Mouse (Mus musculus) layer of hippocampus, adult 2 months (tissue): Measurements from ENCODE around the gene Zyx. TPM values are rescaled to one million over a fixed set of nuclear protein-coding genes. Genes with fewer than 3 reads are reported as not detected.

ENCODE experiments used
- DNase-seq, 2 experiments: peaks; one replicate each; pipeline ENCODE4 v3.0.0; 2022; ENCODE audit warnings: low spot score in 2 of 2
- H3K27ac ChIP-seq: fragments of 200-600 bp; 2 replicates; pipeline ENCODE4 v1.8.1; 2022
- H3K4me3 ChIP-seq: fragments of 200-600 bp; 2 replicates; pipeline ENCODE4 v1.8.1; 2022; ENCODE audit warnings: mild to moderate bottlenecking
- CTCF ChIP-seq: fragments of 200-600 bp; conservative IDR thresholded peaks from 2 replicates; pipeline ENCODE4 v1.8.1; 2022; ENCODE audit warnings: antibody characterized with exemption, mild to moderate bottlenecking, moderate library complexity
- total RNA-seq, 2 experiments: library from RNA; stranded (reverse); gene quantifications; 2 replicates each; pipeline ENCODE4 v1.2.3; 2021

Zyx gene
- total RNA-seq, 2 experiments from 2014 or later: 44.3 to 44.5 TPM

GRCm38 (mm10) chr6:42339189-42339588 is 10.2 kb upstream of the Zyx start:
- H3K4me3 ChIP-seq: no peak overlapping the region
- TF ChIP-seq CTCF: no peak
- no peak overlapping the region for H3K27ac ChIP-seq
- DNase-seq: no peak

- TF ChIP-seq CTCF: no peak
- H3K4me3 ChIP-seq: no peak overlapping the region
- no peak overlapping the region for H3K27ac ChIP-seq
- no peak for DNase-seq
Measured at GRCm38 (mm10) chr6:42339981-42340380, 9.4 kb upstream of the Zyx start.

DNA sequence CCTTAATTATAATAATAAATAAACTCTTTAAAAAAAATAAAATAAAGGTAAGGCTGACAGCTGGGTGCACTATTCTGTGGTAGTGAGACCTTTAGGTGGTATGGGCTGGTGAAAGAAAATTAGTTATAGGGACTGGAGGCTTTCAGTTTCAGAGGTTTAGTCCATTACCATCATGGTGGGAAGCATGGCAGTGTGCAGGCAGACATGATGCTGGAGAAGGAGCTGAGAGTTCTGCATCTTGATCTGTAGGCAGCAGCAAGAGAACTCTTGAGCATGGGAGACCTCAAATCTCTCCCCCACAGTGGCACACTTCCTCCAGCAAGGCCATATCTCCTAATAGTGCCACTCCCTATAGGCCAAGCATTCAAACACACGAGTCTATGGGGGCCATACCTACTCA is 7.3 kb upstream of the Zyx start:
- Histone ChIP-seq H3K27ac (peak overlapping the region; percentile 84), H3K4me3 (no peak overlapping the region)
- no peak for TF ChIP-seq CTCF
- DNase-seq: no peak

DNA sequence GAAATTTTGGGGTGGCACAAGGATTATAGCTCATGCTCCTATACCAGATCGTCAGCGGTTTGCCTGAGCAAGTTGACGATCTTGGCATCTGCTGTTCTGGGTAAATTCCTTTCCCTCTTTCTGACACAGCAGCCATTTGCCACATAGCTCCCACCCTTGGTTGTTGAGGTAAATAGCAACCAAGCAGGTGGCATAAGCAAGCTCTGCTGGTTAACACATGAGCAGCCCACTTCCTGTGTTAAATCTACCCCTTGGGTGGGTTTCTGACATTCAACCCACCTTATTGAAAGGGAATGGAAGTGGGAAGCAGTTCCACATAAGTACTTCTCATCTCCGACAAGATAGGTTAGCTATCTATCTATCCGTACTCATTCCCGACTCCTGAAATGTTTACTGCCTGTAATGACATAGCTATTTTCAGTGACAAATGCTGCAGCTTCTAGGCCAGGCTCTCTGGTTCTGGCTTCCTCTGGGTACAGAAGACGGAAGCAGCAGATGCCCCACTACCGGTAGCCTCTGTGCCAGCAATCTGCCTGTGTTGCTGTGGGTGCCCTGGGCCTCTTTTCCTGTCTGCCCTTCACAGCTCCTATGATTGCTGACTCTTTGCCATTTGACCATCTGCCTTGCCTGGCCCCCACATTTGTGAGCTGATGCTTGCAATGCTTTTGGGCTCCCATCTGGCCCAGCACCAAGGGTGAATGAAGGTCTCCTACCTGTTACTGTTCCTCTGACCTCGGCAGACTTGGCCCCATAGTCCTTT is 5.9 kb upstream of the Zyx start:
- Histone ChIP-seq H3K4me3 (no peak overlapping the region), H3K27ac (peak overlapping the region; percentile 84)
- peak in 1 of 2 experiments; percentile 44 for DNase-seq
- TF ChIP-seq CTCF: no peak

DNA sequence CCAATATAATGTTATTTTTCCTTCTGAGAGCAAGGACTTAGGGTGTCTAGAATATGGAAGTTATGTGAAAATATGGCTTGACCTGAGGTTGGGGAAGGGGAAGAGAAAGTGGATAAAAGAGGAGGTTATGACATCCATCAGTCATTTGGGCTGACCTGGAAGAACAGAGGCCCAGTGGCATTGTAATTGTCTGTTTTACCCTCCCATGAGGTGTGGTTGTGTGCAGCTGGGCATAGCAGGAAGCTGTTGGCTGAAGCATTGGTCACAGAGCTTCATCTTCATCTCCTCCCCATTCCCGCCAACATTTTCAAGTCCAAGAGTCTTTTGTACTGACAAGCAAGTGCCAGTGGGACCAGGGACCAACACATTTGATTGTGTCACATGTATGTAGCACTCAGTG is 5.2 kb upstream of the Zyx start:
- no peak for DNase-seq
- TF ChIP-seq CTCF: no peak
- Histone ChIP-seq H3K4me3 (no peak overlapping the region), H3K27ac (peak overlapping the region; percentile 84; the same call in 1 of the 2 replicates)

GRCm38 (mm10) chr6:42348281-42349005 is 987 bp upstream of the Zyx start:
- peak overlapping the region; percentile 98; the same call in 1 of the 2 replicates for H3K27ac ChIP-seq

GRCm38 (mm10) chr6:42349006-42349425 is 414 bp upstream of the Zyx start:
- H3K4me3 ChIP-seq: peak overlapping the region; percentile 95
- peak; percentile 82 for TF ChIP-seq CTCF
- DNase-seq: peak; percentile 61
- H3K27ac ChIP-seq: peak overlapping the region; percentile 98

More at GRCm38 (mm10) chr6:42348281-42349005, 987 bp upstream of the Zyx start:
- no peak for DNase-seq
- TF ChIP-seq CTCF: no peak
- H3K4me3 ChIP-seq: peak overlapping the region; percentile 95; the same call in 1 of the 2 replicates

DNA sequence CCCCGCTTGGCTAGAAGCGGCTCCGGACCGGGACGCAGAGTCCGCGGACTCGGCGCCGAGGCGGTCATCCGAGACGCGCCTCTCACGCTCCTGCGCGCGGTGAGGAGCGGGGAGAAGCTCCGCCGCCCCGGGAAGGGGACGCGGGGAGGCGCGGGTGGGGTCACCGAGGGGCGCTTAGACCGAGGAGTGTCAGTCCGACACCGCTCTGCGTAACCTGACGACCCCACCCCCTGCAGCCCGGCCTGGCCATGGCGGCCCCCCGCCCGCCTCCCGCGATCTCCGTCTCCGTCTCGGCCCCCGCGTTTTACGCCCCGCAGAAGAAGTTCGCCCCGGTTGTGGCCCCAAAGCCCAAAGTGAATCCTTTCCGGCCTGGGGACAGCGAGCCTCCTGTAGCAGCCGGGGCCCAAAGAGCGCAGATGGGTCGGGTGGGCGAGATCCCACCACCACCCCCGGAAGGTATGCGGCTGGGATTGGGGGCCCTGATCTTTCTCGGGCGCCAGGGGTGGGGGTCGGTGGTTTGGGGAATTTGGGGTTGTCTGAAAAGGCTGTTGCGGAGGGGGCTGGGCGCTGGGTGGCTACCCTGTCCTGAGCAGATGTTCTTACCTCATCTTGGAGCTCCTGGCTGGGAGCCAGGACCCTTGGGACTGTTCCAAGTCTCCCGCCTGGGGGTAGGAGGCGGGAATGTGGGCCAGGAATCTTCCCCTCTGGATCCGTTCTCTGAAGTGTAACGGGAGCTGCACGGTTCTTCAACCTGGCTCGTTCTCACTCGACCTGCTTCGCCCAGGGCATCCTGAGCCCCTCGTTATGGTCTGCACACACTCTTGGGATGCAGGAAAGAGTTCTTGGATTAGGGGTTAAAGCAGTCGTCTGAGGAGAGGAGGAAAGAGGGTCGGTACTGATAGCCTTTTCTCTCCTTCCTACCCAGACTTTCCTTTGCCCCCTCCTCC is 864 bp downstream of the Zyx start:
- peak; percentile 38 to 70 for DNase-seq
- Histone ChIP-seq H3K27ac (peak overlapping the region; percentile 98), H3K4me3 (peak overlapping the region; percentile 95)
- TF ChIP-seq CTCF: no peak

DNA sequence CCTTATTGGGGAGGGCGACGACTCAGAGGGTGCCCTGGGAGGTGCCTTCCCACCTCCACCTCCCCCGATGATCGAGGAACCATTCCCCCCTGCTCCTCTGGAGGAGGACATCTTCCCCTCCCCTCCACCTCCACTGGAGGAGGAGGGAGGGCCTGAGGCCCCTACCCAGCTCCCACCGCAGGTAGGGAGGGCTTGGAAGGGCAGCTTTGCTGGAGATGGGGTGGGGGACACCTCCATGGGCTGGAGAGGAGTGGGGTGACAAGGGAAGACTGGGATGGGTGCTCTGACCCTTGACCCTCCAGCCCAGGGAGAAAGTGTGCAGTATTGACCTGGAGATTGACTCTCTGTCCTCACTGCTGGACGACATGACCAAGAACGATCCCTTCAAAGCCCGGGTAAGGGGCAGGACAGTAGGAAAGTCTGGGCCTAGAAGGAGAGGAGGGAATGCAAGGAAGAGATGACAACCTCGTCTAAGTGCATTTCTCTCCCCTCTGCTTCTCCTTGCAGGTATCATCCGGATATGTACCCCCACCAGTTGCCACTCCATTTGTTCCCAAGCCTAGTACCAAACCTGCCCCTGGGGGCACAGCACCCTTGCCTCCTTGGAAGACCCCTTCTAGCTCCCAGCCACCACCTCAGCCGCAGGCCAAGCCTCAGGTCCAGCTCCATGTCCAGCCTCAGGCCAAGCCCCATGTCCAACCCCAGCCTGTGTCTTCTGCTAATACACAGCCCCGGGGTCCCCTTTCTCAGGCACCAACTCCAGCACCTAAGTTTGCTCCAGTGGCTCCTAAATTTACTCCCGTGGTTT is 1.7 kb downstream of the Zyx start:
- Histone ChIP-seq H3K4me3 (peak overlapping the region; percentile 95), H3K27ac (peak overlapping the region; percentile 98)
- TF ChIP-seq CTCF: no peak
- DNase-seq: no peak

GRCm38 (mm10) chr6:42351776-42352485 is 2.5 kb downstream of the Zyx start:
- H3K27ac ChIP-seq: no peak overlapping the region
- no peak for DNase-seq
- no peak overlapping the region for H3K4me3 ChIP-seq
- no peak for TF ChIP-seq CTCF

DNA sequence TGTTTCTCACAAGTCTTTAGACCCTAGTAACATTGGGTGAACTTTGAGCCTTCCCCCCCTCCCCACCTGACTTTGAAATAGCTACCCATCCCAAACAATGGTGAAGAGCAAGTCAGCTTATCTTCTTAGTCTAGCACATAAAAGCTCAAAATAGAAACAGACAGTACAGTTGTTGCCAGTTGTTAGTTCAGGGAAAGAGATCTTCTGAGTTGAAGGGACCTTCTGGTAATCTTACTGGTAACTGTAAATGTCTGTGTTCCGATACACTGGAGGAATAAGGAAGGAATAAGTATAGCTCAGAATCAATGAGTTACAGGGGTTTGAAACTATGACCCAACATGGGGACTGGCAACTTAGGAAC is 3.0 kb downstream of the Zyx start:
- no peak overlapping the region for H3K27ac ChIP-seq
- no peak for TF ChIP-seq CTCF
- no peak overlapping the region for H3K4me3 ChIP-seq
- DNase-seq: no peak
